Mouse (Mus musculus): ENCODE data around the gene Chst15.

GRCm38 (mm10) chr7:132308537-132309191, 8.4 kb downstream of the Chst15 start:
- TF ChIP-seq POLR2A (IDR thresholded peaks at IDR 0.05; ENCODE audit: low read depth, low read length), result no peak
- no peak for TF ChIP-seq CTCF (conservative IDR thresholded peaks at IDR 0.05; ENCODE audit: insufficient read depth, insufficient read length, low read depth, low read length)

All from kidney, adult 2 months (tissue).